ENCODE assay signal across 8 mouse cellular contexts in the genomic region with DNA sequence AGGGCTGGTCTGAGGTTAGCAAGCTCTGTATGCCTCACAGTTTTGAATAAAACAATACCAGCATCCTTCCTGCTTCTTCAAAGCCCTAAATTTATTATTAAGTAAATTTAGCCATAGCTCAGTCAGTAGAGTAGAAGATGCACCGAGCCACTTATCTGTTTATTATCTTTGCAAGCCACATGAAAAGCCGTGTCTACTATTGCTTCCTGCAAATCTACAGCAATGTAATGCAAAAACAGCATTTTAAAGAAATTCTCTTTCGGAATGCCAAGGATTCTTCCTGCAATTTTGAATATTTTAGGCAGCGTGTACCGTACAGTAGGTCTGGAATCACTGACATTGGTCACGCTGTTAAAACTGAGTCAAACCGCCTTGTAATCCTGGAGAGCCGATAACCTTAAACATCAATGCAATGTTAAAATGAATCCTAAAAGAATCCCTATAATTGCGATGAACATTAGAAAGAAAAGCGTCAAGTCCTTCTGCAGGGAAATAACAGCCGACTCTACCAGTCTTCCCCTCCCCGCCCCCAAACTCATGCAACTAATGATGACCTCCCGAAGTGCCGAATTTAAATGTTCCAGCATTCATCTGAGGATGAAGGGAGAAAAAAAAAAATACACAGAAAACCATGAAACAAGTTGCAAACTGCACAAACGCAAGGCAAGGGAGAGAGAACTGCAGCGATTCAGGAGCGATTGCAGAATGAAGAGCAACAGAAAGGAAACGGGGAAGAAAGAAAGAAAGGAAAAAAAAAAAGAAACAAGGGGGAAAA. TPM values are rescaled to one million over a fixed set of nuclear protein-coding genes. Genes with fewer than 3 reads are reported as not detected.
DNase-seq lines count a peak whose midpoint lies in the region; ATAC-seq and TF ChIP-seq lines count a peak whose summit lies in the region.

No protein-coding gene starts in this region.

- peak overlapping the region; percentile 59 for H3K4me3 ChIP-seq in heart, postnatal 0 days (ENCODE audit: low read depth, low read length)
- peak overlapping the region; percentile 73 for H3K4me3 ChIP-seq in cortical plate, adult 2 months (ENCODE audit: insufficient read depth, low read length)
- H3K4me3 ChIP-seq in forebrain, postnatal 0 days (ENCODE audit: low read depth, low read length) = peak overlapping the region; percentile 58
- H3K4me3 ChIP-seq in midbrain, embryonic 11.5 days (ENCODE audit: low read depth, low read length) = peak overlapping the region; percentile 67

- TF ChIP-seq CTCF in heart, postnatal 0 days (IDR thresholded peaks at IDR 0.05; ENCODE audit: low read depth) = no peak
- no peak for TF ChIP-seq CTCF in cortical plate, adult 2 months (IDR thresholded peaks at IDR 0.05; ENCODE audit: extremely low read depth, insufficient read depth, low read length)
- TF ChIP-seq CTCF in forebrain, postnatal 0 days (IDR thresholded peaks at IDR 0.05; ENCODE audit: low read depth) = no peak

- H3K36me3 ChIP-seq in heart, postnatal 0 days (replicated peaks; ENCODE audit: control insufficient read depth, insufficient read depth, low read length) = no peaks in the 10 kb centered on the region
- no peaks in the 10 kb centered on the region for H3K36me3 ChIP-seq in forebrain, postnatal 0 days (ENCODE audit: insufficient read depth)
- H3K36me3 ChIP-seq in midbrain, embryonic 11.5 days (ENCODE audit: control insufficient read depth, insufficient read depth, low read length) = no peaks in the 10 kb centered on the region

- DNase-seq in heart, postnatal 0 days (ENCODE audit: low spot score) = no peak
- no peak for DNase-seq in heart, adult 11 months
- DNase-seq in forebrain, postnatal 0 days = peak; percentile 55
- DNase-seq in midbrain, embryonic 11.5 days (ENCODE audit: low spot score, missing footprints) = peak; percentile 89
- DNase-seq in thymus, postnatal 25 days = no peak
- DNase-seq in spleen, postnatal 10 days (ENCODE audit: low spot score in 2 of 2) = no peak
- DNase-seq in layer of hippocampus, adult 9-11 months = no peak

- WGBS in heart, postnatal 0 days = 8% methylated on average over 18 of the region's 18 CpGs
- WGBS in forebrain, postnatal 0 days = 4% methylated on average over 18 of the region's 18 CpGs
- WGBS in midbrain, embryonic 11.5 days = 9% methylated on average over 18 of the region's 18 CpGs

- H3K9me3 ChIP-seq in heart, postnatal 0 days (replicated peaks; ENCODE audit: control insufficient read depth, low read length) = no peaks in the 10 kb centered on the region
- H3K9me3 ChIP-seq in forebrain, postnatal 0 days (ENCODE audit: low read length) = no peaks in the 10 kb centered on the region
- no peaks in the 10 kb centered on the region for H3K9me3 ChIP-seq in midbrain, embryonic 11.5 days (ENCODE audit: control insufficient read depth, low read length)

- H3K4me1 ChIP-seq in heart, postnatal 0 days (ENCODE audit: control insufficient read depth, insufficient read depth) = no peaks in the 10 kb centered on the region
- peaks cover 2% of the 10 kb centered on the region; the same call in 1 of the 2 replicates for H3K4me1 ChIP-seq in cortical plate, adult 2 months (ENCODE audit: control insufficient read depth, insufficient read depth, low read length)
- H3K4me1 ChIP-seq in forebrain, postnatal 0 days (ENCODE audit: insufficient read depth) = peaks cover 12% of the 10 kb centered on the region
- peaks cover 7% of the 10 kb centered on the region for H3K4me1 ChIP-seq in midbrain, embryonic 11.5 days (ENCODE audit: control insufficient read depth, insufficient read depth, low read length)

- H3K27ac ChIP-seq in heart, postnatal 0 days (ENCODE audit: low read depth) = no peak overlapping the region
- peak overlapping the region; percentile 76 for H3K27ac ChIP-seq in cortical plate, adult 2 months (ENCODE audit: insufficient read depth, low read length)
- H3K27ac ChIP-seq in forebrain, postnatal 0 days (ENCODE audit: low read depth, low read length) = peak overlapping the region; percentile 97
- no peak overlapping the region for H3K27ac ChIP-seq in midbrain, embryonic 11.5 days (ENCODE audit: low read depth, low read length)

- no peak for TF ChIP-seq EP300 in heart, postnatal 0 days (IDR thresholded peaks at IDR 0.05; ENCODE audit: low read depth)

- H3K4me2 ChIP-seq in heart, postnatal 0 days (ENCODE audit: low read depth, low read length) = peak overlapping the region; percentile 89
- peak overlapping the region; percentile 95 for H3K4me2 ChIP-seq in forebrain, postnatal 0 days (ENCODE audit: low read depth)
- H3K4me2 ChIP-seq in midbrain, embryonic 11.5 days = peak overlapping the region; percentile 84

- H3K27me3 ChIP-seq in heart, postnatal 0 days (ENCODE audit: control insufficient read depth, insufficient read depth, low read length) = peaks cover 40% of the 10 kb centered on the region
- H3K27me3 ChIP-seq in forebrain, postnatal 0 days (ENCODE audit: insufficient read depth, low read length) = no peaks in the 10 kb centered on the region
- H3K27me3 ChIP-seq in midbrain, embryonic 11.5 days (ENCODE audit: control insufficient read depth, insufficient read depth, low read length) = no peaks in the 10 kb centered on the region; the same call in 1 of the 2 replicates

- no peak for ATAC-seq in heart, postnatal 0 days (ENCODE audit: insufficient read depth, low read depth)
- ATAC-seq in forebrain, postnatal 0 days = no peak
- ATAC-seq in midbrain, embryonic 11.5 days (ENCODE audit: low FRiP score) = no peak

- no peak for TF ChIP-seq POLR2A in cortical plate, adult 2 months (IDR thresholded peaks at IDR 0.05; ENCODE audit: extremely low read depth, insufficient read depth, low read length)

- H3K9ac ChIP-seq in heart, postnatal 0 days (replicated peaks; ENCODE audit: low read depth, low read length) = no peak overlapping the region; the same call in 1 of the 2 replicates
- H3K9ac ChIP-seq in forebrain, postnatal 0 days = peak overlapping the region; percentile 84
- H3K9ac ChIP-seq in midbrain, embryonic 11.5 days (ENCODE audit: low read length) = peak overlapping the region; percentile 88

RNA-seq across cellular contexts. Expression of gene Tenm2, which starts 0.6 kb away (rescaled TPM):
- total RNA-seq in heart, postnatal 0 days (2014; rRNA removed; ENCODE audit: low replicate concordance) = 0.70 and 0.95 TPM in 2 replicates
- 0.10 and 0.14 TPM in 2 replicates for polyA plus RNA-seq in heart, postnatal 0 days (2015; fragmentation: Nextera tagmentation; extraction: Ambion mirVana)
- 26.6 and 28.3 TPM in 2 replicates for polyA plus RNA-seq in cortical plate, adult 2 months (2012; rRNA removed)
- total RNA-seq in forebrain, postnatal 0 days (2014; rRNA removed) = 65.9 and 91.3 TPM in 2 replicates
- polyA plus RNA-seq in forebrain, postnatal 0 days (2015; fragmentation: Nextera tagmentation; extraction: Ambion mirVana) = 25.0 and 41.8 TPM in 2 replicates
- 6.7 and 7.4 TPM in 2 replicates for polyA plus RNA-seq in midbrain, embryonic 11.5 days (2014; fragmentation: Nextera tagmentation; extraction: Ambion mirVana)

Comparison
In these comparisons a context has a peak if more than half of its experiments do, and no peak if none do; other contexts are left out.
1. DNase-seq: peak in forebrain, postnatal 0 days (single experiment) and midbrain, embryonic 11.5 days (single experiment); none in heart, postnatal 0 days (single experiment), heart, adult 11 months (single experiment), thymus, postnatal 25 days (single experiment), spleen, postnatal 10 days (0 of 2) and layer of hippocampus, adult 9-11 months (single experiment).
2. H3K27ac ChIP-seq: peak in cortical plate, adult 2 months (single experiment) and forebrain, postnatal 0 days (single experiment); none in heart, postnatal 0 days (single experiment) and midbrain, embryonic 11.5 days (single experiment).
3. Peak in every context shown above with its lines, with median percentiles within 50 percentile points of each other: H3K4me2 ChIP-seq and H3K4me3 ChIP-seq.